In the genomic region with DNA sequence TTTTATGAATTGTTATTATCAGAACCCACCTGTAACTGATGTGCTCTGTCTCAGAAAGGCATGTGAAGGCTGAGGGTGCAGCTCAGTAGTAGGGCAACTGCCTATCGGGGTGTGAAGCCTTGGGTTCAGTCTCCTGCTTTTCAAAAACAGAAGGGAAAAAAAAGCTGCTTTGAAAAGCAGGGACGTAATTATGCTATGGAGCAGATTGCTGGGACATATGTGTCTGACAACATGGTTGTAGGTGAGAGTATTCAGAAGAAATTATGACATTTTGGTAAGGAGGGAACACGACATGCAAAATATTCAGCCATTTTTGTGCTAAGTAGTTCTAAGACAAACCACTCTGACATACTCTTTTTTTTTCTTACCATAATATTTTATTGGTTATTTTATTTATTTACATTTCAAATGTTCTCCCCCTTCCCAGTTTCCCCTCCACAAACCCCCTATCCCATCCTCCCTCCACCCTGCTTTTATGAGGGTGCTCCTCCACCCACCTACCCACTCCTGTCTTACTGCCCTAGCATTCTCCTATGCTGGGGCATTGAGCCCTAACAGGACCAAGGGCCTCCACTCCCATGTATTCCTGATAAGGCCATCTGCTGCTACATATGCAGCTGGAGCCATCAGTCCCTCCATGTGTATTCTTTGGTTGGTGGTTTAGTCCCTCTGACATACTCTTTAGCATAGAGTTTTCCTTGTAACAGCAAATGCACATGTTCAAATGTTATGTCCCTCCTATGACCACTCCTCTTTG, we compare ENCODE assay signal across 28 mouse cellular contexts.
DNase-seq lines count a peak whose midpoint lies in the region; ATAC-seq and TF ChIP-seq lines count a peak whose summit lies in the region.
"Had no signal": no experiment of that assay in that cellular context is flagged by ENCODE, and none has a peak within 500 bp of the region (broad histone marks: within the 10 kb centered on the region; RNA-seq: fewer than 3 reads in every experiment).

No protein-coding gene starts in this region.

- no peaks in the 10 kb centered on the region for H3K9me3 ChIP-seq in forebrain, embryonic 15.5 days
- H3K9me3 ChIP-seq in forebrain, embryonic 12.5 days = no peaks in the 10 kb centered on the region
- H3K9me3 ChIP-seq in forebrain, postnatal 0 days (ENCODE audit: low read length) = no peaks in the 10 kb centered on the region
- H3K9me3 ChIP-seq in embryonic facial prominence, embryonic 10.5 days = no peaks in the 10 kb centered on the region
- H3K9me3 ChIP-seq: heart, embryonic 10.5 days; heart, embryonic 13.5 days had no signal

- no peak for TF ChIP-seq CTCF in brain, embryonic 14.5 days (IDR thresholded peaks at IDR 0.05; ENCODE audit: borderline replicate concordance, extremely low read depth, insufficient read depth, insufficient read length)
- no peak for TF ChIP-seq CTCF in forebrain, postnatal 0 days (IDR thresholded peaks at IDR 0.05; ENCODE audit: low read depth)

- peak; percentile 11 for DNase-seq in layer of hippocampus, adult 11-12 months (ENCODE audit: low spot score)
- DNase-seq in layer of hippocampus, postnatal 36 days = no peak
- DNase-seq in brain, embryonic 14.5 days (ENCODE audit: low read depth) = peak; percentile 72
- DNase-seq in forebrain, postnatal 0 days = peak; percentile 34
- DNase-seq in embryonic facial prominence, embryonic 10.5 days (ENCODE audit: low spot score) = no peak
- DNase-seq: adrenal gland, adult 2 months; adrenal gland, postnatal 14 days; cerebellum, adult 11 months; cerebellum, adult 2 months; cerebellum, adult 9-11 months; cerebellum, postnatal 36 days; embryo, embryonic 11 days; gastrocnemius, adult 2 months; gastrocnemius, postnatal 14 days; heart, adult 2 months; heart, postnatal 14 days; heart, postnatal 4 days; kidney, adult 18-20 months; kidney, adult 9 months had no signal

- peaks cover 20% of the 10 kb centered on the region for H3K4me1 ChIP-seq in forebrain, embryonic 15.5 days
- no peaks in the 10 kb centered on the region for H3K4me1 ChIP-seq in forebrain, embryonic 12.5 days
- H3K4me1 ChIP-seq in forebrain, postnatal 0 days (ENCODE audit: insufficient read depth) = peaks cover 11% of the 10 kb centered on the region; the same call in 1 of the 2 replicates
- H3K4me1 ChIP-seq in embryonic facial prominence, embryonic 10.5 days = no peaks in the 10 kb centered on the region
- H3K4me1 ChIP-seq: heart, embryonic 10.5 days; heart, embryonic 13.5 days had no signal

- H3K4me3 ChIP-seq in forebrain, embryonic 15.5 days = no peak overlapping the region
- H3K4me3 ChIP-seq in forebrain, embryonic 12.5 days (replicated peaks) = no peak overlapping the region
- H3K4me3 ChIP-seq in forebrain, postnatal 0 days (ENCODE audit: low read depth, low read length) = no peak overlapping the region
- no peak overlapping the region for H3K4me3 ChIP-seq in embryonic facial prominence, embryonic 10.5 days
- H3K4me3 ChIP-seq: gastrocnemius, adult 2 months; heart, adult 2 months; heart, embryonic 10.5 days; heart, embryonic 13.5 days had no signal

- no peak for TF ChIP-seq POLR2A in brain, embryonic 14.5 days (IDR thresholded peaks at IDR 0.05; ENCODE audit: borderline replicate concordance, extremely low read depth, insufficient read depth, insufficient read length, poor library complexity, severe bottlenecking)

- WGBS in forebrain, embryonic 15.5 days = 56% methylated on average over 3 of the region's 3 CpGs
- WGBS in forebrain, embryonic 12.5 days = 88% methylated on average over 3 of the region's 3 CpGs
- WGBS in forebrain, postnatal 0 days = 48% methylated on average over 3 of the region's 3 CpGs
- WGBS in embryonic facial prominence, embryonic 10.5 days = 91% methylated on average over 3 of the region's 3 CpGs

- H3K36me3 ChIP-seq in forebrain, embryonic 15.5 days = no peaks in the 10 kb centered on the region
- H3K36me3 ChIP-seq in forebrain, embryonic 12.5 days (replicated peaks) = no peaks in the 10 kb centered on the region
- H3K36me3 ChIP-seq in forebrain, postnatal 0 days (ENCODE audit: insufficient read depth) = no peaks in the 10 kb centered on the region
- H3K36me3 ChIP-seq in embryonic facial prominence, embryonic 10.5 days (replicated peaks) = no peaks in the 10 kb centered on the region
- H3K36me3 ChIP-seq: heart, embryonic 10.5 days; heart, embryonic 13.5 days had no signal

- 0 out of 2 replicates have a peak overlapping the region, but pooled peaks have one; percentile 9 for H3K27ac ChIP-seq in forebrain, embryonic 15.5 days (replicated peaks)
- H3K27ac ChIP-seq in forebrain, embryonic 12.5 days = no peak overlapping the region
- H3K27ac ChIP-seq in forebrain, postnatal 0 days (ENCODE audit: low read depth, low read length) = no peak overlapping the region
- H3K27ac ChIP-seq in embryonic facial prominence, embryonic 10.5 days (replicated peaks) = no peak overlapping the region
- H3K27ac ChIP-seq: gastrocnemius, adult 2 months; heart, adult 2 months; heart, embryonic 10.5 days; heart, embryonic 13.5 days; hindbrain, embryonic 14.5 days; hindbrain, postnatal 0 days had no signal

- H3K9ac ChIP-seq in forebrain, embryonic 15.5 days (replicated peaks) = no peak overlapping the region
- H3K9ac ChIP-seq in forebrain, embryonic 12.5 days = no peak overlapping the region
- H3K9ac ChIP-seq in forebrain, postnatal 0 days = no peak overlapping the region
- H3K9ac ChIP-seq: heart, embryonic 13.5 days; hindbrain, embryonic 14.5 days had no signal

- H3K4me2 ChIP-seq in forebrain, embryonic 15.5 days (replicated peaks) = no peak overlapping the region
- H3K4me2 ChIP-seq in forebrain, embryonic 12.5 days = no peak overlapping the region
- no peak overlapping the region for H3K4me2 ChIP-seq in forebrain, postnatal 0 days (ENCODE audit: low read depth)
- H3K4me2 ChIP-seq: heart, embryonic 13.5 days; hindbrain, embryonic 14.5 days had no signal

- H3K27me3 ChIP-seq in forebrain, embryonic 15.5 days = no peaks in the 10 kb centered on the region
- no peaks in the 10 kb centered on the region for H3K27me3 ChIP-seq in forebrain, embryonic 12.5 days
- no peaks in the 10 kb centered on the region for H3K27me3 ChIP-seq in forebrain, postnatal 0 days (ENCODE audit: insufficient read depth, low read length)
- no peaks in the 10 kb centered on the region for H3K27me3 ChIP-seq in embryonic facial prominence, embryonic 10.5 days (replicated peaks; ENCODE audit: low read depth, poor library complexity, severe bottlenecking)
- H3K27me3 ChIP-seq: heart, embryonic 13.5 days had no signal

- peak; percentile 68 for ATAC-seq in forebrain, embryonic 15.5 days (replicated peaks)
- no peak for ATAC-seq in forebrain, embryonic 12.5 days (ENCODE audit: low FRiP score)
- peak; percentile 63 for ATAC-seq in forebrain, postnatal 0 days
- ATAC-seq: CD4-positive, CD25-positive, alpha-beta regulatory T cell, adult 4 months; hindbrain, postnatal 0 days; inflammation-experienced regulatory T-cells, adult 6 months; intestine, embryonic 16.5 days had no signal

Comparison
In these comparisons a context has a peak if more than half of its experiments do, and no peak if none do; other contexts are left out.
1. DNase-seq: peak in layer of hippocampus, adult 11-12 months (single experiment), brain, embryonic 14.5 days (single experiment) and forebrain, postnatal 0 days (single experiment); none in layer of hippocampus, postnatal 36 days (0 of 2) and embryonic facial prominence, embryonic 10.5 days (single experiment).